Mouse (Mus musculus) CD4-positive, CD25-positive, alpha-beta regulatory T cell, adult 4 months (primary cell): ENCODE data around the gene Tspan5. TPM values are rescaled to one million over a fixed set of nuclear protein-coding genes. Genes with fewer than 3 reads are reported as not detected.

ENCODE experiments used
- ATAC-seq: one replicate; pipeline ENCODE4 v1.8.0; 2017
- polyA plus RNA-seq, 2 experiments: library from polyadenylated mRNA; unstranded; fragments of 100-300 nt; shearing (Covaris generic); gene quantifications; one replicate each; pipeline ENCODE4 v1.2.1; 2017

The Tspan5 gene
- polyA plus RNA-seq, 2 experiments from 2014 or later, result 4.3 to 4.5 TPM

DNA sequence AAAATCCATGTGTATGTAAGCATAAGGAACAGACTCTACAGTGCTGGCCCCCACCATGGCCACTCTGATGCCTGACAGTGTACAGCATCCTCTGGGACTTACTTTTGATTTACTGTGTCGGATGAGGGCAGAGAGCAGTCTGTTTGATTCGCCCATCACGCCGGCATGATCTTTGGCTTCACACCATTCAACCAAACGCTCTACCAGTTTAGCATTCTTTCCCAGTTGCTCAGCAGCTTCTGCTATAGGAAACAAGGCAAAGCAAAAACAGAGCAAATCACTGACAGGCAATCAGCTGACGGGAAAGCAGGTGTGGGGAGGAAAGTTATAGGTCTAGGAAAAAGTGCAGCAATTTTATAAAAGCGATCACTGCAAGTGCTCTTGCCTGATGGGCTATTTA lies 213.2 kb downstream of the Tspan5 start:
- ATAC-seq, result no peak

Other genes with a start within 250 kb of the Tspan5 start
- gene Eif4e, start 216.0 kb upstream of the Tspan5 start, polyA plus RNA-seq, result 100 to 1,000 TPM; 250 to 332 TPM